Mouse (Mus musculus): ENCODE data around the gene Slc17a9. TPM values are rescaled to one million over a fixed set of nuclear protein-coding genes. Genes with fewer than 3 reads are reported as not detected.

The Slc17a9 gene
- total and polyA plus RNA-seq, 3 experiments = 6.7 to 16.1 TPM; not detected in 1

DNA sequence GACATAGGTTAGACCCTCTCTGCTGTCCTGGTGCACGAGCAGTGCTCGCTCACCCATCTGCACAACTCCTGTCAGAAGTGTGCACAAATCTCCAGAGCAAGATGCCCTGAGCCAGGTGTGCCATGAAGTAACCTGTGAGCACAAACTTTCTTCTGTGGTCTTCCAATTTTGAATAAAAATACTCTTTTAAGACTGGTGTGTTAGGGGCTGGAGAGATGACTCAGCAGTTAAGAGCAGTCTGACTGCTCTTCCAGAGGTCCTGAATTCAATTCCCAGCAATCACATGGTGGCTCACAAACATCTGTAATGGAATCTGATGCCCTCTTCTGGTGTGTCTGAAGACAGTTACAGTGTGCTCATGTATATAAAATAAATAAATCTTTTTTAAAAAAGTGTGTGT lies 18.3 kb downstream of the Slc17a9 start:
- TF ChIP-seq MAX (IDR thresholded peaks at IDR 0.05; ENCODE audit: low read length) = no peak
- TF ChIP-seq SMC3 (IDR thresholded peaks at IDR 0.05; ENCODE audit: low read depth, low read length) = peak; percentile 13; the same call in 1 of the 2 replicates
- Histone ChIP-seq H3K4me1 (ENCODE audit: control insufficient read depth in 1 of 2, insufficient read depth in 2 of 2, low read length in 2 of 2) (no peaks in the 10 kb centered on the region), H3K9ac (ENCODE audit: control insufficient read depth, low read depth, low read length, poor library complexity, severe bottlenecking) (no peak overlapping the region), H3K27ac (ENCODE audit: control insufficient read depth, low read depth, low read length) (no peak overlapping the region), H3K36me3 (ENCODE audit: control insufficient read depth in 1 of 2, insufficient read depth in 2 of 2, low read length in 2 of 2) (no peaks in the 10 kb centered on the region), H3K9me3 (replicated peaks; ENCODE audit: insufficient read depth, low read length) (no peaks in the 10 kb centered on the region), H3K4me3 (ENCODE audit: control insufficient read depth in 1 of 2, insufficient read depth in 1 of 2, low read depth in 2 of 2, low read length in 2 of 2) (no peak overlapping the region), H3K27me3 (ENCODE audit: control insufficient read depth in 1 of 2, insufficient read depth in 2 of 2, low read length in 2 of 2) (no peaks in the 10 kb centered on the region), H3K79me2 (ENCODE audit: control insufficient read depth, insufficient read depth, low read length, poor library complexity) (no peaks in the 10 kb centered on the region)
- no peak for DNase-seq (ENCODE audit: low read depth, low spot score)

DNA sequence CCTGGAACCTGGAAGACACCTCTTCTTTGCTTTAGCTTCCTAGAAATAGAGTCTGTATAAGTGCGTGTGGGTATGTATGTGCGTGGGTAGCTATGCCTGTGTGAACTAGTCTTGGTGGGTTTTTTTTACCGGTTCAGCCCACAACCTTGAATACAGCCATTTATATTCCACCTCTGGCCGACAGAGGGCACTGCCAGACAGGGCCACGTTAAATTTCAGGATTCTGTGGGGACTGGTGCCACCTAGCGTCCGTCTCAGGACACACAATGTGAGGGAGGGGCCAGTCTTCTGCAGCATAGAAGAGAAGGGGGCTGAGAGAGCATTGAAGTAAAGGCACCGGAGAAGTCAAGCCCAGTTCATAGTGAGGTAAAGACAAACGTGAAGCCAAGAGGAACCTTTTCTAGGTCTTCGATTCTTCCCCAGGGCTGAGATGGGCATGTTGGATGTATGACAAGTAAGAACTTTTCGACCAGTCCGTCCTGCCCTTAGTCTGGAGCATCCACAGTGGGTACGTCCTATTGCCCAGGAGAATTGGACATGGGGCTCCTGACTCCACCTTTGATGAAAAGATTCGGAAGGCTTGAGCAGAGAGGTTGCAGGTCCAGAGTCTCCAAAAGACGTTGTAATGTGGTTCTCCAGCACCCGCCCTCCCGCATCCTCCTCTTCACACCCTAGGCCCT lies 20.3 kb downstream of the Slc17a9 start:
- peak; percentile 71; the same call in 1 of the 2 replicates for TF ChIP-seq JUND (IDR thresholded peaks at IDR 0.05; ENCODE audit: low read depth, low read length)
- TF ChIP-seq HCFC1 (IDR thresholded peaks at IDR 0.05; ENCODE audit: low read depth, low read length) = 0 out of 2 replicates have a peak, but pooled peaks have one; percentile 44
- TF ChIP-seq ZNF384 (IDR thresholded peaks at IDR 0.05; ENCODE audit: low read depth, low read length) = peak; percentile 84
- TF ChIP-seq RAD21 (IDR thresholded peaks at IDR 0.05; ENCODE audit: low read depth, low read length) = peak; percentile 100
- peak in 1 of 2 experiments; percentile 42; a peak in 1 of 4 replicates for TF ChIP-seq EP300 (IDR thresholded peaks at IDR 0.05; ENCODE audit: low read depth in 1 of 2, low read length in 2 of 2)
- TF ChIP-seq ZC3H11A (IDR thresholded peaks at IDR 0.05; ENCODE audit: low read depth, low read length) = peak; percentile 97
- peak; percentile 99 for TF ChIP-seq MAZ (IDR thresholded peaks at IDR 0.05; ENCODE audit: low read depth, low read length)
- TF ChIP-seq MYC (IDR thresholded peaks at IDR 0.05; ENCODE audit: low read depth, low read length) = peak; percentile 47; the same call in 1 of the 2 replicates
- peak in 2 of 3 experiments; percentile 96 to 100; a peak in 5 of 6 replicates for TF ChIP-seq CTCF (IDR thresholded peaks at IDR 0.05 in 2 of 3, conservative IDR thresholded peaks at IDR 0.05 in 1 of 3; ENCODE audit: control insufficient read depth in 1 of 3, insufficient read depth in 1 of 3, low read depth in 2 of 3, low read length in 3 of 3, poor library complexity in 1 of 3, severe bottlenecking in 1 of 3)
- peak; percentile 54; the same call in 1 of the 2 replicates for TF ChIP-seq ELF1 (IDR thresholded peaks at IDR 0.05; ENCODE audit: low read depth, low read length)
- peak; percentile 99 for TF ChIP-seq SMC3 (IDR thresholded peaks at IDR 0.05; ENCODE audit: low read depth, low read length)
- TF ChIP-seq TBP (IDR thresholded peaks at IDR 0.05; ENCODE audit: low read depth, low read length) = no peak
- no peak for TF ChIP-seq POLR2A (IDR thresholded peaks at IDR 0.05; ENCODE audit: control insufficient read depth in 1 of 2, insufficient read depth in 1 of 2, low read depth in 1 of 2, low read length in 2 of 2, poor library complexity in 1 of 2)
- TF ChIP-seq SIN3A (IDR thresholded peaks at IDR 0.05; ENCODE audit: low read length) = peak; percentile 70
- no peak for TF ChIP-seq UBTF (IDR thresholded peaks at IDR 0.05; ENCODE audit: borderline replicate concordance, insufficient read depth, low read depth, low read length)
- TF ChIP-seq MXI1 (IDR thresholded peaks at IDR 0.05; ENCODE audit: low read depth, low read length) = peak; percentile 60
- no peak for TF ChIP-seq MYB (IDR thresholded peaks at IDR 0.05; ENCODE audit: low read depth, low read length)
- 0 out of 2 replicates have a peak, but pooled peaks have one; percentile 25 for TF ChIP-seq NRF1 (IDR thresholded peaks at IDR 0.05; ENCODE audit: insufficient read depth, low read depth, low read length, poor library complexity, severe bottlenecking)
- Histone ChIP-seq H3K36me3 (ENCODE audit: control insufficient read depth in 1 of 2, insufficient read depth in 2 of 2, low read length in 2 of 2) (no peaks in the 10 kb centered on the region), H3K9me3 (replicated peaks; ENCODE audit: insufficient read depth, low read length) (no peaks in the 10 kb centered on the region), H3K27ac (ENCODE audit: control insufficient read depth, low read depth, low read length) (no peak overlapping the region), H3K4me1 (ENCODE audit: control insufficient read depth in 1 of 2, insufficient read depth in 2 of 2, low read length in 2 of 2) (no peaks in the 10 kb centered on the region), H3K27me3 (ENCODE audit: control insufficient read depth in 1 of 2, insufficient read depth in 2 of 2, low read length in 2 of 2) (peaks cover 0 to 2% of the 10 kb centered on the region in 2 experiments; a peak in 1 of 4 replicates), H3K9ac (ENCODE audit: control insufficient read depth, low read depth, low read length, poor library complexity, severe bottlenecking) (no peak overlapping the region), H3K79me2 (ENCODE audit: control insufficient read depth, insufficient read depth, low read length, poor library complexity) (no peaks in the 10 kb centered on the region), H3K4me3 (ENCODE audit: control insufficient read depth in 1 of 2, insufficient read depth in 1 of 2, low read depth in 2 of 2, low read length in 2 of 2) (no peak overlapping the region)
- peak; percentile 84 for DNase-seq (ENCODE audit: low read depth, low spot score)

Measured in MEL (cell line).